ENCODE assay signal across 11 mouse cellular contexts in the genomic region with DNA sequence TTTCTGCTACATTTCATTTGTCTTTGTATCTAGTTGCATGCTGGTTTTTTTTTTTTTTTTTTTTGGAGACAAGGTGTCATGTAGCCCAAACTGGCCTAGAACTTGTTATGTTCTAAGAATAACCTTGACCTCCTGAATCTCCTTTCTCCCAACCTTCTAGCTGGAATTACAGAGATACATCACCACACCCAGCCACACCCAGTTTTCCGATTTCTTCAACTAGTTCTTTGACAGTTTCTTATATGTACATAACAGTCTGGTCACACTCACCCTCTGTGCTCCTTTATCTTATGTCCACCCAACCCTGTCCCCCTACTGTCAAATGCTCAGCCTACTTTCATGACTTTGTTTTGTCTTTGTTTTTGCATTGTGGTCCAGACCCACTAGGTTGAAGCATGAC.
"Had no signal": no experiment of that assay in that cellular context is flagged by ENCODE, and none has a peak within 500 bp of the region (broad histone marks: within the 10 kb centered on the region; RNA-seq: fewer than 3 reads in every experiment).

No protein-coding gene starts in this region.

- DNase-seq: gastrocnemius, adult 2 months; gastrocnemius, postnatal 10 days; gastrocnemius, postnatal 25 days; heart, adult 18-20 months; heart, postnatal 10 days; heart, postnatal 4 days; kidney, adult 18-20 months; kidney, adult 8-10 months; kidney, postnatal 10 days; layer of hippocampus, postnatal 36 days; left cerebral cortex, postnatal 4 days had no signal
